Mouse (Mus musculus) lung, postnatal 10 days (tissue): ENCODE results near the gene Mob1a.

Source experiments
- DNase-seq: peaks from one replicate; pipeline ENCODE4 v3.0.0; 2021

Mob1a gene

DNA sequence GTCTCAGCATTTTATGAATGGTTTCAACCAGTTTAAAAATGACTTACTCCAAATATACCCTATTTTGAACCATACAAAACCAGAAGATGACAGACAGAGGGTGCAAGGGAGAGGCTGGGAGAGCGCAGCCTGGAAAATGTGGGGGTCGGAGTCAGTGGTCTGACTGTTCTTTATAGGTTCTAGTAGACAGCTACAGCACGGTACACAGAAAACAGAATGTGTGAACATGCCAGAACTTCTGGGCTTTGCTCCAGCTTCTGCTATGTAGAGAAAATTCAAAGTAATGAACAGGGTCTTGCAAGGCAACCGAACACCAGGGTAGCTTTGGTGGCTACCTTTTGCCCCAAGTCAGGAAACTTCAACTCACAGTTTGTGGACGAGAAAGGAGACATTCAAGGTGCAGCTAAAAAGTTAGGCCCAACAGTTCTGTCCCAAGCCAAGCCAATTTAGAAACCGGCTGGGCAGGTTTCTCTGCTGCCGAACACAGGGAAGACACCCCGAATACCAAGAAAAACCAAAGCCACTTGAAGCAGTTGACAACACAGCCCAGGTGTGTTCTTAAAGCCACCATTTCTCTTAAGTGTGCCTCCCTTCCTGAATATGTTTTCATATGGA, 66.5 kb downstream of the Mob1a start:
- DNase-seq = peak; percentile 42
